Mouse (Mus musculus) MEL (cell line): ENCODE results near the gene D1Ertd622e. TPM values are rescaled to one million over a fixed set of nuclear protein-coding genes. Genes with fewer than 3 reads are reported as not detected.

Experiments
- DNase-seq: peaks from one replicate; pipeline ENCODE4 v3.0.0; 2011; ENCODE audit warnings: low read depth, low spot score
- H3K27ac ChIP-seq: 2 replicates; pipeline ENCODE4 v1.5.1; 2012; ENCODE audit warnings: low read depth, mild to moderate bottlenecking, control low read depth, low read length, moderate library complexity; ENCODE audit not compliant: control insufficient read depth
- H3K27me3 ChIP-seq, 2 experiments: fragments of 150-350 bp in 1 of 2; sonication (generic) in 1 of 2; 2 replicates each; pipeline ENCODE4 v1.6.1; 2012; ENCODE audit warnings: low read length in 2 of 2, mild to moderate bottlenecking in 2 of 2, improper control_type of control experiment in 1 of 2, moderate library complexity in 1 of 2; ENCODE audit not compliant: insufficient read depth in 2 of 2, control insufficient read depth in 1 of 2
- H3K36me3 ChIP-seq, 2 experiments: 2 replicates each; pipeline ENCODE4 v1.6.1; 2012 to 2014; ENCODE audit warnings: low read length in 2 of 2, improper control_type of control experiment in 1 of 2, inconsistent platforms in 1 of 2, mild to moderate bottlenecking in 1 of 2; ENCODE audit not compliant: insufficient read depth in 2 of 2, control insufficient read depth in 1 of 2
- H3K4me1 ChIP-seq, 2 experiments: fragments of 150-350 bp in 1 of 2; sonication (generic) in 1 of 2; 2 replicates each; pipeline ENCODE4 v1.6.1; 2012; ENCODE audit warnings: low read length in 2 of 2, improper control_type of control experiment in 1 of 2, mild to moderate bottlenecking in 1 of 2; ENCODE audit not compliant: insufficient read depth in 2 of 2, control insufficient read depth in 1 of 2
- H3K4me3 ChIP-seq, 2 experiments: fragments of 150-350 bp in 1 of 2; sonication (generic) in 1 of 2; 2 replicates each; pipeline ENCODE4 v1.5.1; 2012; ENCODE audit warnings: low read depth in 2 of 2, low read length in 2 of 2, mild to moderate bottlenecking in 2 of 2, moderate library complexity in 2 of 2, control low read depth in 1 of 2, improper control_type of control experiment in 1 of 2; ENCODE audit not compliant: control insufficient read depth in 1 of 2, insufficient read depth in 1 of 2
- H3K79me2 ChIP-seq: 2 replicates; pipeline ENCODE4 v1.6.1; 2012; ENCODE audit warnings: mild to moderate bottlenecking, low read length, moderate library complexity; ENCODE audit not compliant: control insufficient read depth, poor library complexity, insufficient read depth
- H3K9ac ChIP-seq: 2 replicates; pipeline ENCODE4 v1.6.1; 2012; ENCODE audit warnings: low read depth, mild to moderate bottlenecking, control low read depth, low read length, moderate library complexity; ENCODE audit not compliant: control insufficient read depth, poor library complexity, severe bottlenecking
- H3K9me3 ChIP-seq: fragments of 150-350 bp; sonication (generic); replicated peaks from 2 replicates; pipeline ENCODE4 v1.6.1; 2012; ENCODE audit warnings: mild to moderate bottlenecking, low read length, improper control_type of control experiment, moderate library complexity; ENCODE audit not compliant: insufficient read depth
- CHD2 ChIP-seq: IDR thresholded peaks from 2 replicates; pipeline ENCODE4 v1.6.1; 2011; ENCODE audit warnings: low read length, improper control_type of control experiment
- CTCF ChIP-seq, 3 experiments: IDR thresholded peaks in 2 of 3; conservative IDR thresholded peaks in 1 of 3; 2 replicates each; pipeline ENCODE4 v1.5.1; 2011 to 2012; ENCODE audit warnings: low read length in 3 of 3, low read depth in 2 of 3, mild to moderate bottlenecking in 2 of 3, improper control_type of control experiment in 1 of 3, inconsistent platforms in 1 of 3, mixed read lengths in 1 of 3, moderate library complexity in 1 of 3; ENCODE audit not compliant: control insufficient read depth in 1 of 3, insufficient read depth in 1 of 3, poor library complexity in 1 of 3, severe bottlenecking in 1 of 3
- E2F4 ChIP-seq: IDR thresholded peaks from 2 replicates; pipeline ENCODE4 v1.6.1; 2011; ENCODE audit warnings: low read depth, low read length, improper control_type of control experiment, borderline replicate concordance
- EP300 ChIP-seq, 2 experiments: IDR thresholded peaks; 2 replicates each; pipeline ENCODE4 v1.6.1; 2011; ENCODE audit warnings: improper control_type of control experiment in 2 of 2, low read length in 2 of 2, low read depth in 1 of 2, mild to moderate bottlenecking in 1 of 2
- ETS1 ChIP-seq: IDR thresholded peaks from 2 replicates; pipeline ENCODE4 v1.6.1; 2012; ENCODE audit warnings: low read depth, mild to moderate bottlenecking, inconsistent platforms, low read length, improper control_type of control experiment, moderate library complexity
- GATA1 ChIP-seq: IDR thresholded peaks from 2 replicates; pipeline ENCODE4 v1.6.1; 2011; ENCODE audit warnings: low read depth, low read length, improper control_type of control experiment
- HCFC1 ChIP-seq: IDR thresholded peaks from 2 replicates; pipeline ENCODE4 v1.6.1; 2012; ENCODE audit warnings: low read depth, mild to moderate bottlenecking, inconsistent platforms, low read length, improper control_type of control experiment, moderate library complexity
- JUND ChIP-seq: IDR thresholded peaks from 2 replicates; pipeline ENCODE4 v1.6.1; 2011; ENCODE audit warnings: low read depth, mild to moderate bottlenecking, improper control_type of control experiment, low read length
- MAX ChIP-seq: IDR thresholded peaks from 2 replicates; pipeline ENCODE4 v1.6.1; 2011; ENCODE audit warnings: low read length, improper control_type of control experiment
- MYC ChIP-seq: IDR thresholded peaks from 2 replicates; pipeline ENCODE4 v1.6.1; 2011; ENCODE audit warnings: low read depth, mild to moderate bottlenecking, low read length, improper control_type of control experiment, moderate library complexity
- POLR2AphosphoS5 ChIP-seq: IDR thresholded peaks from 2 replicates; pipeline ENCODE4 v1.6.1; 2012; ENCODE audit warnings: low read depth, borderline replicate concordance, mild to moderate bottlenecking, inconsistent platforms, low read length, moderate library complexity, mixed read lengths
- RAD21 ChIP-seq: IDR thresholded peaks from 2 replicates; pipeline ENCODE4 v1.6.1; 2011; ENCODE audit warnings: mild to moderate bottlenecking, low read depth, low read length, improper control_type of control experiment
- RCOR1 ChIP-seq: IDR thresholded peaks from 2 replicates; pipeline ENCODE4 v1.6.1; 2012; ENCODE audit warnings: low read depth, mild to moderate bottlenecking, inconsistent platforms, low read length, improper control_type of control experiment
- UBTF ChIP-seq: IDR thresholded peaks from 2 replicates; pipeline ENCODE4 v1.6.1; 2012; ENCODE audit warnings: low read depth, mild to moderate bottlenecking, inconsistent platforms, low read length, improper control_type of control experiment, moderate library complexity, borderline replicate concordance; ENCODE audit not compliant: insufficient read depth
- ZKSCAN1 ChIP-seq: IDR thresholded peaks from 2 replicates; pipeline ENCODE4 v1.6.1; 2012; ENCODE audit warnings: low read depth, mild to moderate bottlenecking, inconsistent platforms, low read length, improper control_type of control experiment, moderate library complexity
- ZMIZ1 ChIP-seq: IDR thresholded peaks from 2 replicates; pipeline ENCODE4 v1.6.1; 2012; ENCODE audit warnings: low read depth, mild to moderate bottlenecking, inconsistent platforms, low read length, improper control_type of control experiment, moderate library complexity
- ZNF384 ChIP-seq: IDR thresholded peaks from 2 replicates; pipeline ENCODE4 v1.6.1; 2012; ENCODE audit warnings: low read depth, mild to moderate bottlenecking, inconsistent platforms, low read length, improper control_type of control experiment
- polyA plus RNA-seq, 2 experiments: library from polyadenylated mRNA; stranded (reverse) in 1 of 2; unstranded in 1 of 2; fragments of >175 nt in 1 of 2; fragments of >200 nt in 1 of 2; gene quantifications; 2 replicates each; pipeline versions ENCODE4 v1.2.1 to v1.2.4; 2012; ENCODE audit warnings: low replicate concordance in 2 of 2, low read depth in 1 of 2; ENCODE audit not compliant: insufficient read length in 2 of 2, insufficient read depth in 1 of 2, missing spikeins in 1 of 2
- total RNA-seq: library from RNA; depleted of rRNA; stranded (reverse); fragments of 300-350 nt; gene quantifications from 2 replicates; pipeline ENCODE4 v1.2.3, GENCODE M21; 2012

Gene D1Ertd622e
- total and polyA plus RNA-seq, 3 experiments = 26.8 to 53.9 (median 46.5) TPM

- Histone ChIP-seq H3K27me3 (no peaks in the 10 kb centered on the region), H3K9ac (no peak overlapping the region), H3K79me2 (no peaks in the 10 kb centered on the region), H3K9me3 (no peaks in the 10 kb centered on the region), H3K4me1 (peaks cover 2 to 4% of the 10 kb centered on the region in 2 experiments), H3K27ac (no peak overlapping the region), H3K4me3 (no peak overlapping the region), H3K36me3 (peaks cover 0 to 5% of the 10 kb centered on the region in 2 experiments; a peak in 2 of 4 replicates)
- no peak for DNase-seq
- TF ChIP-seq JUND (no peak), ZNF384 (peak; percentile 30; the same call in 1 of the 2 replicates)
Measured at GRCm38 (mm10) chr1:97623214-97623856, 38.5 kb downstream of the D1Ertd622e start.

DNA sequence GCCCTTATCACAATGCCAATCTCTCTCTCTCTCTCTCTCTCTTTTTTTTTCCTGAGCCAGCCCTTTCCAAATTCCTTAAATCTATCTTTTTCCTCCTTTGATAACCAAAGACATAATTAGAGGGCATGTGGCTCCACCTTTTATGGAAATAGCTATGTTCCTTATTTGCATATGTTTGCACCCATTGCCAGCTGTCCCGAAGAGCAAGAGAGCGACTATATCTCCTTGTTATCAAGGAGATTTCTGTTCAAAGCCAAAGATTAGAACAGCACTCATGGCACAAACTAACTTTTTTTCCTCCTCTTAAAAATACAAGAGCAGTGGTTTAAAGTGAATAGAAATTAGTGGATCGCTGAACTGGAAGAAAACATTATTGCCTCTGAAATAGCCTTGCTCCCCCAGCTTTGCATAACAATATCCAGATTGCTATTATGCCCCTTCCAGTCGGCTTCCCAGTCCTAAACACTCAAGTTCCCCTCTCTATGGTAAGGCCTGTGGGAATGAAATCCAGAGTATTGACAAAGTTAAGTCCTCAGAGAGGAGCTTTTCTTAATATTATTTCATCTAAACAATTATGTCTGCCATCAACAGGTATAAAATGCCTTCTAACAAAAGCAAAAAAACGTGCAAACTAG lies 39.2 kb downstream of the D1Ertd622e start:
- no peaks in the 10 kb centered on the region for H3K27me3 ChIP-seq
- H3K9me3 ChIP-seq = no peaks in the 10 kb centered on the region
- peaks cover 0 to 5% of the 10 kb centered on the region in 2 experiments; a peak in 2 of 4 replicates for H3K36me3 ChIP-seq
- TF ChIP-seq RCOR1 (no peak), MAX (no peak), HCFC1 (no peak), ZNF384 (no peak), E2F4 (no peak), UBTF (no peak), MYC (no peak), ZKSCAN1 (no peak), RAD21 (no peak), CHD2 (no peak), POLR2AphosphoS5 (no peak), EP300 (IDR thresholded peaks at IDR 0.05; ENCODE audit: low read depth in 1 of 2, low read length in 2 of 2) (no peak), ETS1 (no peak), GATA1 (no peak), ZMIZ1 (no peak), CTCF (IDR thresholded peaks at IDR 0.05 in 2 of 3, conservative IDR thresholded peaks at IDR 0.05 in 1 of 3; ENCODE audit: control insufficient read depth in 1 of 3, insufficient read depth in 1 of 3, low read depth in 2 of 3, low read length in 3 of 3, poor library complexity in 1 of 3, severe bottlenecking in 1 of 3) (no peak)
- no peak overlapping the region for H3K4me3 ChIP-seq
- no peaks in the 10 kb centered on the region for H3K79me2 ChIP-seq
- H3K9ac ChIP-seq = no peak overlapping the region
- no peak for DNase-seq
- H3K4me1 ChIP-seq = peaks cover 2 to 4% of the 10 kb centered on the region in 2 experiments
- no peak overlapping the region for H3K27ac ChIP-seq
